Mouse (Mus musculus): ENCODE measurements around the gene Ifngr2.
"Not testable (repeated sequence)": the region's sequence is repeated elsewhere in the genome, so short reads cannot be mapped to it uniquely, and the experiment has no call there.

Ifngr2 gene

GRCm38 (mm10) chr16:91546836-91547741, at the start of gene Ifngr2:
TSS of gene Ifngr2 (plus strand) at chr16:91547072.
- no peak for DNase-seq (ENCODE audit: low spot score in 2 of 2)

GRCm38 (mm10) chr16:91498041-91498440, 48.8 kb upstream of the Ifngr2 start:
- DNase-seq (ENCODE audit: low spot score in 2 of 2), result no peak

GRCm38 (mm10) chr16:91504701-91505100, 42.2 kb upstream of the Ifngr2 start:
- DNase-seq (ENCODE audit: low spot score in 2 of 2), result no peak

GRCm38 (mm10) chr16:91505116-91505601, 41.7 kb upstream of the Ifngr2 start:
- DNase-seq (ENCODE audit: low spot score in 2 of 2), result no peak

- DNase-seq (ENCODE audit: low spot score in 2 of 2), result no peak
These were observed 40.5 kb upstream of the Ifngr2 start for GRCm38 (mm10) chr16:91506396-91506795.

- peak; percentile 61 to 85 for DNase-seq (ENCODE audit: low spot score in 2 of 2)
These were observed 34.6 kb upstream of the Ifngr2 start for GRCm38 (mm10) chr16:91512161-91512787.

- DNase-seq (ENCODE audit: low spot score in 2 of 2), result no peak
These were observed 33.8 kb upstream of the Ifngr2 start for GRCm38 (mm10) chr16:91513099-91513498.

GRCm38 (mm10) chr16:91517020-91517419, 29.9 kb upstream of the Ifngr2 start:
- no peak for DNase-seq (ENCODE audit: low spot score in 2 of 2)

GRCm38 (mm10) chr16:91522040-91522439, 24.8 kb upstream of the Ifngr2 start:
- DNase-seq (ENCODE audit: low spot score in 2 of 2), result no peak

- DNase-seq (ENCODE audit: low spot score in 2 of 2), result no peak
These were observed 24.2 kb upstream of the Ifngr2 start for GRCm38 (mm10) chr16:91522479-91523309.

GRCm38 (mm10) chr16:91524206-91524605, 22.7 kb upstream of the Ifngr2 start:
- DNase-seq (ENCODE audit: low spot score in 2 of 2), result no peak

GRCm38 (mm10) chr16:91526274-91526673, 20.6 kb upstream of the Ifngr2 start:
- no peak for DNase-seq (ENCODE audit: low spot score in 2 of 2)

GRCm38 (mm10) chr16:91527051-91527450, 19.8 kb upstream of the Ifngr2 start:
- DNase-seq (ENCODE audit: low spot score in 2 of 2), result no peak

- no peak for DNase-seq (ENCODE audit: low spot score in 2 of 2)
These were observed 19.4 kb upstream of the Ifngr2 start for GRCm38 (mm10) chr16:91527500-91527899.

GRCm38 (mm10) chr16:91528578-91528977, 18.3 kb upstream of the Ifngr2 start:
- no peak for DNase-seq (ENCODE audit: low spot score in 2 of 2)

- DNase-seq (ENCODE audit: low spot score in 2 of 2), result not testable (repeated sequence)
These were observed 16.0 kb upstream of the Ifngr2 start for GRCm38 (mm10) chr16:91530830-91531229.

GRCm38 (mm10) chr16:91531856-91532255, 15.0 kb upstream of the Ifngr2 start:
- no peak for DNase-seq (ENCODE audit: low spot score in 2 of 2)

GRCm38 (mm10) chr16:91532429-91532828, 14.4 kb upstream of the Ifngr2 start:
- DNase-seq (ENCODE audit: low spot score in 2 of 2), result no peak

GRCm38 (mm10) chr16:91533097-91534001, 13.5 kb upstream of the Ifngr2 start:
- no peak for DNase-seq (ENCODE audit: low spot score in 2 of 2)

GRCm38 (mm10) chr16:91534477-91534876, 12.4 kb upstream of the Ifngr2 start:
- DNase-seq (ENCODE audit: low spot score in 2 of 2), result no peak

- DNase-seq (ENCODE audit: low spot score in 2 of 2), result no peak
These were observed 12.0 kb upstream of the Ifngr2 start for GRCm38 (mm10) chr16:91534888-91535287.

Data from frontal cortex, postnatal 14 days (tissue).